Mouse (Mus musculus) T-helper 1 cell (primary cell): ENCODE measurements around the gene Angptl6.

Experiments
- in situ Hi-C: fragments of 300-600 bp; cut with MboI, MseI; formaldehyde crosslinking; loops from one replicate; pipeline ENCODE4 v1.15.1; 2025; ENCODE audit warnings: high pct_unique_total_duplicates

The Angptl6 gene

DNA sequence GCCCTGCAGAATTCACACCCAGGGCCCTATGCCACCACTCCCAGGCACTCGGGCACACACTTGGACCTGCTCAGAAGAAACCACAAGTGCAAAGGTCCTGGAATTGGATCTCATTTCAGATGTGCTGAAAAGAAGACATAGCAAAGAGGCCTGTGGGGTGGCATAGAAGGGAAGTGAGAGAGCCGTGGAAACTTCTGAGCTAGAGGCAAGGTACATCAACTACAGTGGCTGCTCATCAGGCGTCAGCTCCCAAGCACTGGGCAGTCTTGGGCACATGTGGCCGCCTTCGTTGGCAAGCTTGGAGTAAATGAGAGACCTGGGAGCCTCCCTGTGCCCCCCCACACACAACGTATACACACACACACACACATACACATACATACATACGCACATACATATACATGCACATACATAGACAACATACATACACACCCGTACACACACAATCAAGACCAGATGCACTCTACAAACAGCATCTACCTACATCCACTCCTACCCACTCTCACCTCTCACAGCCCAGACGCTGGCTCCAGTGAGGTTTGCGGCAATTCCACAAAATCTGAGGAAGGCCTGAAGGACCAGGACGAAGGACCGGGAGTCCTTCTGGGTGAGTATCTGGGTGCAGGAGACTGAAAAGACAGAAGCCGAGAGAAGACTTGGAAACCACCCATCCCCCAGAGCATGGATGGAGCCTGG is at the start of gene Angptl6:
TSS of gene Angptl6 (minus strand) at position 631 of the 696 bp plus-strand sequence.
- in situ Hi-C loops = no loop called here

DNA sequence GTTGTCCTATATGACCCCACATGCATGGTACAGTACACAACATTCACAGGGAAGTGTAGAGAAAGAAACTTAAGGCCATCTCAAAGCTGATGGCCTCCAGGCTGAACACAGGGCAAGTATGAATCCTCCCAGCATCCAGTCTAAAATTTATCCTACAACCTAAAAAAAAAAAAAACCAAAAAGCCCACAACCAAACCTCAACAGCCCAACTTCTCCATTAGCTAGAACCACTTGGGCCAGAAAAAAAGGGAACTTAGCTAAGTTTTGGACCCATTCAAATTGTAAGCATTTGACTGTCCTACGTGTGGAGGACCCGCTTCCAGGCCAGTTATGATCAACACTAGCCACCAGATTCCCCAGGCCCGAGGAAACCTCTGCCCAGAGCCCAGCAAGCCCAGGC is 43.7 kb upstream of the Angptl6 start:
- in situ Hi-C loops = loop anchor here (10.0 to 25.0 kb wide), 2 partner anchors 812 to 1414 kb away; no protein-coding TSS in a partner anchor

DNA sequence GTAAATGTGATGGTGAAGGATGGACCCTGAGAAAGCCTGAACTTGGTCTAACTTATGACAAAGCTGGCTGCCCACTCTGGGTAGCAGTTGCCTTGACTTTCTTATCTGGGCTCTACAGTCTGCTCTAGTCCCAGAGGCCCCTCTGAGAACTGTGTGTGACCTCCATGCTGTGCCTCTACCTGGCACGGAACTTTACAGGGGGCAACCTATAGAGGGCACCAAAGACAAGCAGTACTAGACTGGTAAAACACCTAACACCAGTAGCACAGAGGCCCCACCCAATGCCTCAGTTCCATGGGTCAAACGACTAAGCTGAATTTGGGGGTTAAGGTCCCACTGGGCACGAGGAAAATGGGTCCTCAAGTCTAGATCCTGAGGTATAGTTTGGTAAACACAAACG is 36.6 kb upstream of the Angptl6 start:
- in situ Hi-C loops = loop anchor here (25.0 kb wide), 1 partner anchor 1421 kb away; no protein-coding TSS in a partner anchor

DNA sequence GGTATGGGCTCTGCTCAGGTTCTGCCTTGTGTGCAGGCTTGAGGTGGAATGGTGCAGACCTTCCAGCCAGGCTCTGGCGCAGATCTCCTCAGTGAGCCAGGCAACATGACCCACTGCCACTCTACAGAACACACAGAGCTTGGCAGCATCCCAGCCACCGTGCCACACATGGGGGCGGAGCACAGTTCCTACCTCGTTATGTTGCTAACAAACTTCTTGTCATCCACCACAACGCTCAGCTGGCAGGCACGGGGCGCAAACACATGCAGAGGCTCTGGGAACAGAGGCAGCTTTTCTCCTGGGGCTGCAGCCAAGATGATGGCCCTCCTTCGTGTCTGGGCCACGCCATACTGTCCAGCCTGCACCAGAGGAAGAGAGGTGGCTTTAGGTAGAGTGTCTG is 30.4 kb upstream of the Angptl6 start:
- in situ Hi-C loops = loop anchor here (5.0 to 25.0 kb wide), 2 partner anchors 82 to 1427 kb away; no protein-coding TSS in a partner anchor

DNA sequence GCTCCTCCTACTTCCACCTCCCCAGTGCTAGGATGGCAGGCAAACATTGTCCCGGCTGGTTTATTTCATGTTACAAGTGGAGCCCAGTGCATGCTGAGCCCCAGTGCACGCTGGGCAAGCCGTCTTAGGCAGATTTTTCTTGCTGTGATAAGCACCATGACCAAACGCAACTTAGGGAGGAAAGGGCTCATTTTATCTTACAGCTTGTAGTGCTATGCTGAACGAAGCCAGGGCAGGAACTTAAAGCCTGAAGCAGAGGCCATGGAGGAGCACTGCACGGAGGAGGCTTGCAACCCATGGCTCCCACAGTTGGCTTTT is 22.6 kb upstream of the Angptl6 start:
- in situ Hi-C loops = loop anchor here (25.0 kb wide), 1 partner anchor 1435 kb away; no protein-coding TSS in a partner anchor

DNA sequence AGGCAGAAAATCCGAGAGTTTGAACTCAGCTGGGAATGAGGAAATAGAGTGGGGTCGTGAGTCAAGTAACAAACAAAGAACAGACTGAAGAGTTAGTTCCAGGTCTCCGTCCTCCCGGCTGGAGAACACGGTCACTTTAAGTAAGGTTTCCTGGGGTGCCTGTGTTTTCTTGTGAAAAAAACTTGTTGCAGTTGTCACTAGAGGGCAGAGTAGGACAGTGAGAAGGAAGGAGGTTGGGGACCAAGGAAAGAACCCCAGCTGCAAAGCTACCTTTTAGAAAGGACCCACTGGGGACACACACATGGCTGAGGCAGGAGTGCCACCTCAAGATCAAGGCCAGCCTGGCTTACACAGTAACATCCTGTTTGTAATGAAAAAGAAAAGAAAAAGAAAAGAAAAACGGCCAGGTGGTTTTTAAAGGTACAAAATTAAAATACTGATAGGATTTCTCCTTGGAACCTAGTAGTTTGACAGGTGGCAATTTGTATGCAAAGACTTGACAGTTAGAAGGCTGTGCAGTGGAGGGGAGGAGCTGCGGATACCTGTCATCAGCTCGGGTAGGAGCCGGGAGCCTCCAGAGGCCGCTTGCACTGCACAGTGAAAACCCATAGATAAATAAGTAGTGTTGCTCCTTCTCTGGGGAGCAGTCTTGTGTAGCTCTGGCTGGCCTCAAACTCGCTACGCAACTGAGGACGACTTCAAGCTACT is 22.1 kb upstream of the Angptl6 start:
- in situ Hi-C loops = loop anchor here (25.0 kb wide), 1 partner anchor 1436 kb away; no protein-coding TSS in a partner anchor

DNA sequence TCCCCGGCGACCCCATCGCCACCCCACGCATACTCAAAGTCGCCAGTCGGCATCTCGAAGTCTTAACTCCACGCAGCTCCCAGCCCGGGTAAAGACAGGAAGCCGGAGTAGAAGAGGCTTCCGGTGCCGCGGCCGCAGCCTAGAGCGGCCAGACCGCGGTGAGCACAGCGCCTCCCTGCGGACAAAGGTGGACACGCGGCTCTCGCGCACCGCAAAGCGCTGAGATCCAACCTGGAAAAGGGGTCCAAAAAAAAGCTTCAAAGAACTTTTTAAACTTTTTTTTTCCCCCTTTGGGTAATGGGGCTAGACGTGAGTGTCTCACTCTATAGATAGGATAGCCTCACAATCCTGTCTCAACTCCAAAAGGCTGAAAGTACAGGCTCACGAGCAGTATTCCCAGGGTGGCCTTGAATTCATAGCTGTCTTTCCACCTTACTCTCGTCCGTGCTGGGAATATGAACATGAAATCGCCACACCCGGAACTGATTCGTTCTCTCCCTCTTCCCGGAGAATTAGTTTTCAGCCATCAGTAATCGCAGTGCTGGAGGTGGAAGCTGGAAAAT is 19.1 kb upstream of the Angptl6 start, which contains the start of gene Eif3g:
TSS of gene Eif3g (minus strand) at position 113 of the 563 bp plus-strand sequence.
- in situ Hi-C loops = no loop called here

DNA sequence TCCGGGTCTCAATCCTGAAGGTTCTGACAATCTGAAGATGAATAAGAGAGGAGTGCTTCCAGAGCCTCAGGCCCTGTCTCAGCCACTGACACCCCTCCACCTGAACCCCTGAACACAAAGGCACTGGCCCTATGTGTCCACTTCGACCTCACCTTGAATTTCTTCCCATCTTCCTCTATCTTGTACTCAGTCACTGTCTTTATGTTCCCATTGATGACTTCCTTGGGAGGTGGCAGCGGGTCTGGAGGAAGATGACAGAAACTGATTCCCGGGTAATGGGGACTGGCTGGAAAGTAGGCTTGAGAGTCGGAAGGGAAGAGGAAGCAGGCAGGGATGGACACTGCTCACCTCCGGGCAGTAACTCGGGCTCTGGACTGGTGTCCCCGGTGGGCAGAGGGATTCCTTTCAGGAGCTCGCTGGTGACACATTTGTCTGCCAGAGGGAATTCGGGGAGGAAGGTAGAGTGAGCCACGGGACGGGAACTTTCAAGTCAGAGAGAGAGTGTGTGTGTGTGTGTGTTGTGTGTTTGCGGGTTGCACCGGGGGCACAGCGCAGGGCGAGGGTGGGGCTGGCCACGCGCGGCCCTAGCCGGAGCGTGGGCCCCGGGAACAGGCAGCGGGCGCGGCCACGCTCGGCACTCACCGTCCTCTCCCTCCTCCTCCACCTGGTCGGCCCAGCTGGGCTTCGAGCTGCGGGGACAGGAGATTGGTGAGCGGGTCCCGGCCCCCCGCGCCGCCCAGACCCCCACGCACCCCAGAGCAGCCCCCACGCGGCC is 18.4 kb upstream of the Angptl6 start:
- in situ Hi-C loops = no loop called here

DNA sequence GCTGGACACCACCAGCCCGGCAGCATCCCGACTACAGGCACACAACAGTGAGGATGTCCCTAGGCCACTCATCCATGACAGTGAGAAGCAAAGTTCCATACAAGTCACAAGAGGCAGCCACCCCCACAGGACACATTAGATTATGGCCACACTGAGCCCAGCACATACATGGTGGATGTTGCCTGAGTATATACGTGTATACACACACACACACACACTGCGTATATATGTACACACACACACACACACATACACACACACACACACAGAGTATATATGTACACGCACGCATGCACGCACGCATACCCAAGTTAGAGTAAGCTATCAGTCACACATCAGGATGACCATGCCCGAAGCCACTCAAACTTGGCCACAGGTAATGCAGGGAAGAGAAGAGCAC is 15.9 kb upstream of the Angptl6 start:
- in situ Hi-C loops = no loop called here

DNA sequence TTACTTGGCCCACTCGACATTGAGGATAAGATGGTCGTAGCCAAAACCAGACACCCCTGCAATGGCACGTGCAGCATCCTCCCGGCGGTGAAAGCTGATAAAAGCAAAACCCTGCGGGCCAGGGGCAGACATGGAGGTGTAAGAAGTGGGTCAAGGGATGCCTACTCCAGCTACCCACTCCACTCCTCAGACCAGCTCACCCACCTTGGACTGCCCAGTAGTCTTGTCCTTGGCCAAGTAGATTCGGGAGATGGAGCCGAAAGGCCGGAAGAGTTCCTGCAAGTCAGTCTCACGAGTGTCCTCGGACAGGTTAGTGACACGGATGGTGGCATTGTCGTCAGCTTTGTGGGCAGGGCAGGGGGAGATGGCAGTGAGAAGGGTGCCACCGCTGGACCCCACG is 15.1 kb upstream of the Angptl6 start:
- in situ Hi-C loops = no loop called here

DNA sequence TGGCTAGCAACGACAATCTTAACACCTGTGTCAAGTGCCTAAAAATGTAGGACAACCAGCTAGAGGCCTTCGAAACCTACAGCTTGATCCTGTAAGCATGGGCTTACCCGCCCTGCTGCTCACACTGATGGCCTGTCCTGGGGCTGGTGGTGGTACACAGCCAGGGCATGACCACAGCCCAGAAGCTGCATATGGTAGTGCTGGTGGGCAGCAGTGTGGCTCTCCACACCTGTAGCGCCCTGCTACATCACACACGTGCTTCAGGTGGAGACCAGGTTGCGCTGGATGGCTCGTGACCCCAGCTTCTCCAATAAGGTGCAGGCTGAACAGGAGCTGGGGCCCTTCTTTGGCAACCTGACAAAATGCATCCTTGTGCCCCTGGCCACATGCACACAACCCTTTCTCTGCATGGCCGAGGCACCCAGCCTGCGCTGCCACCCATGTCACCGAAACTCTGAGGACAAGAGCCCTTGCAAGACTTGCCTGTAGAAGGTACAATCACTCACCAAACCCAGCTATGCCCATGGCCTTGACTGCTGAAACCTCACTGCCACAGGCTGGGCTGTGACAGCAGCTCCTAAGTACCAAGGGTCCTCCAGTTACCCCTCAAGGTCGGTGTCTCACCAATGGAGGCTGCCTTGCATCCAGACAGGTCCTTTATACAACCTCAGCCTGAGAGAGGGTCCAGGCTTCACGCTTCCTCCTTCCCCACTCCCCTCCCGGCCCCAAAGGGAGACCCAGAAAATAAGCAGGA is 14.2 kb upstream of the Angptl6 start:
- in situ Hi-C loops = no loop called here

DNA sequence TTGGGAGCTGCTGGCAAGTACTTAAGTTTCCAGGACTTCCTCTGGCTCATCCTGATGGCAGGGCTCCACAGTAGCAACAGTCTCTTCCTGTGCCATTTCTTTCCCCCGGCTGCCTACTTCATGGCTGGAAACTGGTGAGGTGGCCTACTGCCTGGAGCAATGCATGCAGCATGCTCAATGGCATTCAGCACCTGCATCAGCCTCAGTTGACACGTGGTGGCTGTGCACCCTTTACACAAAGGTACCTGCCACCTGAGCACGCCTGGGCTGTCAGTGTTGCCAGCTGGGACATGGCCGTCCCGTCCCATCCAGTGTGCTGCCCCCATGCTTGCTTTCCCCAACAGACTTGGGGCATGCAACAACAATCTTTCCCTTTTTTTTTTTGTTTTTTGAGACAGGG is 13.5 kb upstream of the Angptl6 start:
- in situ Hi-C loops = no loop called here

DNA sequence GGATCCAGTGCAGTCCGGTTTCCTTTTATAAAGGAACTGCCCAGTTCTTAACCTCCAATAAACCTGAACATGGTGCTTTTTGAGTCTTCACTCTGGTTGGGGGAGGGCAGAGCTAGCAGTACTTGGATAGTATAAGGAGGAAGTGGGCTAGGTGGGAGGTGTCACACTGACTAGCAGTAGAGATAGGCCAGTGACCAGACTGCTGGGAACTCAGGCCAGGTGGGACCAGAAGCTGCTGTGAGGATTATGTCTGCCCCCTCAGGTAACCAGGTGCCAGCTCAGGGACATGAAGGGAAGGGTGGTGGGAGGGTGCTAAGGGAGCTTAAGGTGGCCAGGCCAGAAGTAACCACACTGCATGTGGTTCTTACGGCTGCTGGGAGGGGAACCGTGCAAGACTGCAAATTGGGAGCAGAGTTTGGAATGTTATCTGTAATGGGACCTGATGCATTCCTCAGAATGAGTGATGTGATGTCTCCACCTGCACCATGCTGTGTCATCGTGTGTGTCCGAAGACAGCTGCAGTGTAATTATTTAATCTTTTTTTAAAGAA is 12.7 kb upstream of the Angptl6 start:
- in situ Hi-C loops = no loop called here

DNA sequence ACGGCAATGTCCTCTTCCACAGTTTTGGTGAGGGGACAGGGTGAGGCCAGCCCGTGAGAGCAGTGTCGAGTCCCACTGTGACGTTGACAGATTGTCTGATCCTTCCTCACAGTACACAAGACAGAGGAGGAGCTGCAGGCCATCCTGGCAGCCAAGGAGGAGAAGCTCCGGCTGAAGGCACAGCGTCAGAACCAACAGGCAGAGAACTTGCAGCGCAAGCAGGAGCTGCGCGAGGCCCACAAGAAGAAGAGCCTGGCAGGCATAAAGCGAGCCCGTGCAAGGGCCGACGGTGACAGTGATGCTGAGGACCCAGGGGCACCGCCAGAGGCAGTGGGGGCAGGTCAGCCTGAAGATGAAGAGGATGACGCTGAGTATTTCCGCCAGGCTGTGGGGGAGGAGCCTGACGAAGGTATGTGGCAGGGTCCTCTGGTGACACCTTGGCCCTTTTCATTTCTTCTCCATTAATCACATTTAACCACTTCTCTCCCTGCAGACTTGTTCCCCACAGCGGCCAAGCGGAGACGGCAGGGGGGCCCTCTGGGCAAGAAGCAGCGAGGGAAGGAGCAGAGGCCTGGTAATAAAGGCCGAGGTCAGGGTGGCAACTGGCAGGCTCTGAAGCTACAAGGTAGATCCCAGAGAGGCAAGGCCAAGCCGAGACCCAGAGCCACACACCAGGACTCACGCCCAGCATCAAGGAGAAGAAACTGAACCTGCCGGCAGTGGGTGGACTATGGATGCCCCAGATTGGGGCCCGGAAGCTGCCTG is 12.0 kb upstream of the Angptl6 start:
- in situ Hi-C loops = no loop called here

DNA sequence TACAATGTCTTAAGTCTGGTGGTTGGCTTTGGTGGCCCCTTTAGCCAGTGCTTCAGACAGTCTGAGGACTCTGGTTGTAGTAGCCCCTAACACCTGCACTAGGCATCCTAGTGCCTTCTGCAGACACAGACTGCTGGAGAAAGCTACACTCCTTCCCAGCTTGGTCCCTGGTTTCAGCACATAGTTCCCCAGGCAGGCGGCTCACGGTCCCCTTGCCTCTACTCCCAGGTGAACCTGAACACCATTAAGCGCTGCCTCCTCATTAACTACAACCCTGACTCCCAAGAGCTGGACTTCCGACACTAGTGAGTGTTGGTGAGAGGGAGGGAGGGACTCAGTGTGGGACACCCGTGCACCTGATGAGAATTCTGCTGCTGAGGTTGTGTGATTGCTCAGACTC is 10.9 kb upstream of the Angptl6 start:
- in situ Hi-C loops = no loop called here

DNA sequence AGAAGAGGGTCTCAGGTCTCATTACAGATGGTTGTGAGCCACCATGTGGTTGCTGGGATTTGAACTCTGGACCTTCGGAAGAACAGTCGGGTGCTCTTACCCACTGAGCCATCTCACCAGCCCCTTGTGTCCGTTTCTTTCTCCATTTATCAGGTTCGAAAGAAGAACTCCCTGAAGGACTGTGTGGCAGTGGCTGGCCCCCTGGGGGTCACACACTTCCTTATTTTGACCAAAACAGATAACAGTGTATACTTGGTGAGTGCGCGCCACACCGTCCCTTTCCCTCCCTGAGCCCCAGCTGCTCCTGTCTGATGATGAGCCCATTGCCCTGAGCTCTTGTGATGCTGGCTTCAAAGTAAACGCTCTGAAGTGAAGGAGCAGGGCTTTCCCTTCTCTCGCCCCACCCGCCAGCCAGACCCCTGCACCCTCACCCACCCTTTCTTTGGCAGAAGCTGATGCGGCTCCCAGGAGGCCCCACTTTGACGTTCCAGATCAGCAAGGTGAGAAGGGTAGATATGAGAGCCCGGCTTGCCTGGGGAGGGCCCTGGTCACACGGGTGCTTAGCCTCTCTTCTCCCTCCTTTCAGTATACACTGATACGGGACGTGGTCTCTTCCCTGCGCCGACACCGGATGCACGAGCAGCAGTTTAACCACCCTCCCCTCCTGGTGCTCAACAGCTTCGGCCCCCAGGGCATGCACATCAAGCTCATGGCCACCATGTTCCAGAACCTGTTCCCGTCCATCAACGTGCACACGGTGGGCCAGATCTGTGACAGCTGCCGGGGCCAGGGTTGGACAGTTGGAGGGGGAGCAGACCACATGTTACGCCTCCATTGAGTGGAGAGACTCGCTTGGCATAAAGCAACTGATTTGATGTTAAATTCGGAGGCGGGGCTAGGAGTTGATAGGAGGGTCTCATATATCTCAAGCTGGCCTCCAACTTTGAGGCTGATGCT is 9.9 kb upstream of the Angptl6 start:
- in situ Hi-C loops = no loop called here

DNA sequence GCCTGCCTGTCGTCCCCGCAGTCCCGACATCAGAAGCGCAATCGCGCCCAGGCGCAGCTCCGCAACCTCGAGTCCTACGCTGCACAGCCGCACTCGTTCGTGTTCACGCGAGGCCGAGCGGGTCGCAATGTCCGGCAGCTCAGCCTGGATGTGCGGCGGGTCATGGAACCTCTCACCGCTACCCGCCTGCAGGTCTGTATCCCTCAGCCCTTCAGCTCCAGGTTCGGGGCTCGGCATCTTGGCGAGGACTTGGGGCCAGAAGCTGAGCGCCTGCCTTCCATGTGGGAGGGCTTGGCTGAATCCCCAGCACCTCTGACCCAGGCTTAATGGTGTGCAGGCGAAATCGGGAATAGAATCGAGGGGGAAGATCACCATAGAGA is 8.8 kb upstream of the Angptl6 start:
- in situ Hi-C loops = no loop called here

DNA sequence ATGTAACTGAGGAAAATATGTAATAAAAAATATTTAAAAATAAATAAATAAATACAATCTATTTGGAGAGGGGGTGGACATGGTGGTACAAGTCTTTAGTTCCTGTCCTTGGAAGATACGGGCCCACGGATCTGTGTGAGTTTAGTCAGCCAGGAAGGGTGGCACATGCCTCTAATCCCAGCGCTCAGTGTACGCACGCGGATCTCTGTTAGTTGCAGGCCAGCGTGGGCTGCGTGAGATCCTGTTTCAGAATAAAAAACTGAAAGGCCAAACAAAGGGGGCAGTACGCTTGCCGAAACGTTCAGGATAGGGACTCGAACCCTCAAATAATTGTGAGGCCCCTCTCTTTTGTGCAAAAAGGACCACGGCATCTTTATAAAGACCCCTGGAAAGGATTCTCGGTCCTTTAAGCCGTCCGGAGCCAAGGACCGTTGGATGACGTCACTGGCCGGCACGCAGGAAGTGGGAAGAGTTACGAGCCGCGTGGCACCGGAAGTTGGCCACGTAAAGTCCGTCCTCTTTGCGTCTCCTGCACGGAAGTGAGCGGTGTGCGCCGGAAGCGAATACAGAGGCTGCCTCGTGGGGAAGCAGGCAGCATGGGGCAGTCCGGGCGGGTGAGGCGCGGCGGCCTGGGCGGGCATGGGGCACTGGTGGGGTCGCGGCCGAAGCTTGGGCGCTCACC is 8.3 kb upstream of the Angptl6 start, which contains the start of gene Ppan:
TSS of gene Ppan (plus strand) at position 472 of the 682 bp plus-strand sequence.
- in situ Hi-C loops = no loop called here
